Mouse (Mus musculus) erythroid progenitor cell, adult 5-6 weeks (primary cell): Measurements from ENCODE around the gene Zfp119b. TPM values are rescaled to one million over a fixed set of nuclear protein-coding genes. Genes with fewer than 3 reads are reported as not detected.

Experiments used
- ATAC-seq: replicated peaks from 2 replicates; pipeline ENCODE4 v1.8.0; 2016; ENCODE audit warnings: moderate number of reproducible peaks, mild to moderate bottlenecking, moderate TSS enrichment, inconsistent platforms; ENCODE audit not compliant: poor library complexity, low FRiP score, severe bottlenecking
- total RNA-seq, 2 experiments: library from RNA; stranded (forward) in 1 of 2; stranded (reverse) in 1 of 2; fragments of 150-400 nt in 1 of 2; fragments of 186-747, 209-891 nt in 1 of 2; gene quantifications; 2 replicates each; pipeline versions ENCODE4 v1.2.3 to v1.2.4; 2015 to 2017; ENCODE audit warnings: low replicate concordance in 2 of 2

Zfp119b gene
- 1.4 TPM in 1 of 2 replicates, not detected in the other for total RNA-seq (2015; ENCODE audit: low replicate concordance)
- total RNA-seq (2017; ENCODE audit: low replicate concordance), result 1.2 and 6.4 TPM in 2 replicates

- no peak for ATAC-seq
Observed at GRCm38 (mm10) chr17:55949400-55949799, at the start of gene Zfp119b. Gene Zfp119b (minus strand): TSS chr17:55949500.

GRCm38 (mm10) chr17:55996007-55996406, 46.7 kb upstream of the Zfp119b start:
- ATAC-seq, result no peak

- no peak for ATAC-seq
Observed at GRCm38 (mm10) chr17:55990278-55990898, 41.1 kb upstream of the Zfp119b start.

GRCm38 (mm10) chr17:55986030-55986961, 37.0 kb upstream of the Zfp119b start, which contains the start of gene Fsd1:
Gene Fsd1 (plus strand): TSS chr17:55986509.
- ATAC-seq, result no peak

GRCm38 (mm10) chr17:55977301-55977700, 28.0 kb upstream of the Zfp119b start:
- ATAC-seq, result no peak

GRCm38 (mm10) chr17:55976255-55976862, 27.1 kb upstream of the Zfp119b start:
- ATAC-seq, result no peak

GRCm38 (mm10) chr17:55971453-55971852, 22.2 kb upstream of the Zfp119b start:
- no peak for ATAC-seq

- ATAC-seq, result no peak
Observed at GRCm38 (mm10) chr17:55969966-55970891, 20.9 kb upstream of the Zfp119b start, which contains the start of gene Shd. Gene Shd (plus strand): TSS chr17:55970467.

- ATAC-seq, result no peak
Observed at GRCm38 (mm10) chr17:55969560-55969959, 20.3 kb upstream of the Zfp119b start.

GRCm38 (mm10) chr17:55968210-55968609, 18.9 kb upstream of the Zfp119b start:
- ATAC-seq, result no peak

GRCm38 (mm10) chr17:55967186-55967585, 17.9 kb upstream of the Zfp119b start:
- ATAC-seq, result no peak

GRCm38 (mm10) chr17:55964996-55965395, 15.7 kb upstream of the Zfp119b start:
- no peak for ATAC-seq

GRCm38 (mm10) chr17:55964496-55964895, 15.2 kb upstream of the Zfp119b start:
- ATAC-seq, result no peak

GRCm38 (mm10) chr17:55963171-55963570, 13.9 kb upstream of the Zfp119b start:
- ATAC-seq, result no peak

- ATAC-seq, result no peak
Observed at GRCm38 (mm10) chr17:55961631-55962030, 12.3 kb upstream of the Zfp119b start.

GRCm38 (mm10) chr17:55960791-55961190, 11.5 kb upstream of the Zfp119b start:
- no peak for ATAC-seq

- ATAC-seq, result 0 out of 2 replicates have a peak, but pooled peaks have one; percentile 2
Observed at GRCm38 (mm10) chr17:55959946-55960740, 10.8 kb upstream of the Zfp119b start.

- ATAC-seq, result peak; percentile 91
Observed at GRCm38 (mm10) chr17:55958918-55959728, 9.8 kb upstream of the Zfp119b start, which contains the start of gene Yju2. Gene Yju2 (plus strand): TSS chr17:55959099.
